Comparison of ENCODE assay signal across 16 mouse cellular contexts in genomic region chr6:53624455-53625276, GRCm38 (mm10).
DNase-seq lines count a peak whose midpoint lies in the region; ATAC-seq and TF ChIP-seq lines count a peak whose summit lies in the region.
"Had no signal": no experiment of that assay in that cellular context is flagged by ENCODE, and none has a peak within 500 bp of the region (broad histone marks: within the 10 kb centered on the region; RNA-seq: fewer than 3 reads in every experiment).

No protein-coding gene starts in this region.

- H3K27ac ChIP-seq in layer of hippocampus, adult 2 months, result peak overlapping the region; percentile 15; the same call in 1 of the 2 replicates
- H3K27ac ChIP-seq in forebrain, embryonic 13.5 days, result peak overlapping the region; percentile 81
- H3K27ac ChIP-seq in limb, embryonic 15.5 days, result peak overlapping the region; percentile 34
- H3K27ac ChIP-seq: liver, embryonic 12.5 days; macrophage; stomach, postnatal 0 days had no signal

- peak in 1 of 2 experiments; percentile 23 for DNase-seq in layer of hippocampus, adult 2 months (ENCODE audit: low spot score in 2 of 2)
- DNase-seq in layer of hippocampus, postnatal 25 days (ENCODE audit: extremely low spot score in 1 of 2, low spot score in 1 of 2), result no peak
- DNase-seq in retina, postnatal 7 days (ENCODE audit: low read depth, low spot score), result peak; percentile 57
- no peak for DNase-seq in cerebellum, adult 18-20 months
- DNase-seq in ovary, postnatal 36 days (ENCODE audit: low spot score), result no peak
- DNase-seq in MN1 (ENCODE audit: low spot score), result no peak
- DNase-seq: adrenal gland, postnatal 10 days; cerebellum, adult 8-10 months; heart, postnatal 14 days; kidney, adult 9 months; layer of hippocampus, adult 9-11 months had no signal

- peak overlapping the region; percentile 25 for H3K4me2 ChIP-seq in forebrain, embryonic 13.5 days
- H3K4me2 ChIP-seq in limb, embryonic 15.5 days, result no peak overlapping the region
- H3K4me2 ChIP-seq: liver, embryonic 12.5 days had no signal

- no peaks in the 10 kb centered on the region for H3K36me3 ChIP-seq in forebrain, embryonic 13.5 days (ENCODE audit: poor library complexity, severe bottlenecking)
- H3K36me3 ChIP-seq in limb, embryonic 15.5 days, result no peaks in the 10 kb centered on the region
- H3K36me3 ChIP-seq: liver, embryonic 12.5 days had no signal

- no peak overlapping the region for H3K9ac ChIP-seq in forebrain, embryonic 13.5 days
- H3K9ac ChIP-seq in limb, embryonic 15.5 days, result no peak overlapping the region
- H3K9ac ChIP-seq: liver, embryonic 12.5 days had no signal

- ATAC-seq in forebrain, embryonic 13.5 days, result peak; percentile 90
- ATAC-seq in limb, embryonic 15.5 days (ENCODE audit: insufficient number of reproducible peaks, low FRiP score, low TSS enrichment, low read depth), result no peak
- ATAC-seq: liver, embryonic 12.5 days had no signal

- H3K9me3 ChIP-seq in forebrain, embryonic 13.5 days (replicated peaks), result no peaks in the 10 kb centered on the region
- H3K9me3 ChIP-seq in limb, embryonic 15.5 days, result no peaks in the 10 kb centered on the region
- H3K9me3 ChIP-seq: liver, embryonic 12.5 days had no signal

- 7% methylated on average over 15 of the region's 15 CpGs for WGBS in forebrain, embryonic 13.5 days
- 57% methylated on average over 15 of the region's 15 CpGs for WGBS in limb, embryonic 15.5 days

- TF ChIP-seq CTCF in layer of hippocampus, adult 2 months (conservative IDR thresholded peaks at IDR 0.05), result peak; percentile 20

- no peak overlapping the region for H3K4me3 ChIP-seq in layer of hippocampus, adult 2 months
- no peak overlapping the region for H3K4me3 ChIP-seq in forebrain, embryonic 13.5 days
- H3K4me3 ChIP-seq in limb, embryonic 15.5 days, result no peak overlapping the region
- H3K4me3 ChIP-seq: liver, embryonic 12.5 days had no signal

- peaks cover 57% of the 10 kb centered on the region for H3K4me1 ChIP-seq in forebrain, embryonic 13.5 days
- peaks cover 12% of the 10 kb centered on the region; the same call in 1 of the 2 replicates for H3K4me1 ChIP-seq in limb, embryonic 15.5 days
- H3K4me1 ChIP-seq: liver, embryonic 12.5 days had no signal

- no peaks in the 10 kb centered on the region for H3K27me3 ChIP-seq in forebrain, embryonic 13.5 days
- no peaks in the 10 kb centered on the region for H3K27me3 ChIP-seq in limb, embryonic 15.5 days
- H3K27me3 ChIP-seq: liver, embryonic 12.5 days had no signal

Comparison
In these comparisons a context has a peak if more than half of its experiments do, and no peak if none do; other contexts are left out.
1. H3K27ac ChIP-seq: peak in every context shown above with its lines; median percentile 81 in forebrain, embryonic 13.5 days; 34 in limb, embryonic 15.5 days; 15 in layer of hippocampus, adult 2 months.